Mouse (Mus musculus) spleen, adult 12 weeks (tissue): ENCODE measurements around the gene Evi5l.
"Not testable (repeated sequence)": the region's sequence is repeated elsewhere in the genome, so short reads cannot be mapped to it uniquely, and the experiment has no call there.

Experiments used
- DNase-seq: peaks from one replicate; pipeline ENCODE4 v3.0.0; 2022; ENCODE audit warnings: low spot score

Gene Evi5l

GRCm38 (mm10) chr8:4239193-4239890 is 73.0 kb downstream of the Evi5l start:
- no peak for DNase-seq

DNA sequence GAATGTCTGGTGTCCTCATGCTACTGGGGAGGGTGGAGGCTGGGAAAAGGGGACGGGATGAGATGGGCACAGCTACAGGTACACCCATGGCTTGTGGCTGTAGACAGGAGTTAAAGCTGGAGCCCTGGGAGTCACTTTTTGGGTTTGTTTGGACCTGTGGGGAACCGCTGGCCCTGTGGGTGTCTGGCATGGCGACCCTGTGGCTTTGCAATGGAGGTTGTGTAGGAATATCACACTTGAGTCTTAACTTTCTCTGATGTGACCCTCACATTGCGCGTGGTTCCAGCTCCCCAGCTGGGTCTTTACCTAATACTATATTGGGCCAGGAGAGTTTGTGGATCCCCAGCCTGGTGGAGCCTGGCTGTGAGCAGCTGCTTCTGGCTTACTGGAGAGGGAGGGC is 78.7 kb downstream of the Evi5l start:
- DNase-seq = no peak

DNA sequence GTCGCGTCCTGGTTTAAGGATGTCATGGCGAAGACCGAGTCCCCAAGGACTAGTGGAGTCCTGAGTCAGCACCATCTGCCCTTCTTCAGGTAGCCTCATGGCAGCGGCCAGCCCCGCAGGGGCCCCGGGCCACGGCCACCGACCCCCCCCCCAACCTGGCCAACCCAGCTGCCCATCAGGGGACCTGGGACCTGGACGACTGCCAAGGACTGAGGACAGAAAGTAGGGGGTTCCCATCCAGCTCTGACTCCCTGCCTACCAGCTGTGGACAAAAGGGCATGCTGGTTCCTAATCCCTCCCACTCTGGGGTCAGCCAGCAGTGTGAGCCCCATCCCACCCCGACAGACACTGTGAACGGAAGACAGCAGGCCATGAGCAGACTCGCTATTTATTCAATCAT is 79.4 kb downstream of the Evi5l start:
- no peak for DNase-seq

DNA sequence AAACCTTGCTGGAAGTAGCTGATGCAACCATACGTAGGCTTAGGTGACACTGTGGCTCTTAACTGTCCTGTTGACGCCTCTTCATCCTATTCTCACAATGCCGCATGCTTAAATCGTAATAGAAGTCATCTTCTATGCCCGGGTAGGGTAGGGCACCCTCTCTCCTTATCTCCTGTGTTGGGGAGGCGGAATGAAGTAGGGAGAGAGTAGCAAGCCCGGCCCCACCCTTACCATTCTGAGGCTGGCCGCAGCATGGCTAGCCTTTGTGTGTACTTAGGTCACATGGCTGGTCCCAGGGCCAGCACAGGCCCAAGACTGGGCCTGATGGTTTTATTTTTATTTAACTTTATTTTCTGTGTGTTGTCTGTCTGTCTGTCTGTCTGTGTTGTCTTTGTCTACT is 80.9 kb downstream of the Evi5l start:
- no peak for DNase-seq

- DNase-seq = no peak
Measured at GRCm38 (mm10) chr8:4247951-4248540, 81.7 kb downstream of the Evi5l start, which contains the start of gene Tgfbr3l. Tgfbr3l (plus strand) TSS chr8:4248214.

DNA sequence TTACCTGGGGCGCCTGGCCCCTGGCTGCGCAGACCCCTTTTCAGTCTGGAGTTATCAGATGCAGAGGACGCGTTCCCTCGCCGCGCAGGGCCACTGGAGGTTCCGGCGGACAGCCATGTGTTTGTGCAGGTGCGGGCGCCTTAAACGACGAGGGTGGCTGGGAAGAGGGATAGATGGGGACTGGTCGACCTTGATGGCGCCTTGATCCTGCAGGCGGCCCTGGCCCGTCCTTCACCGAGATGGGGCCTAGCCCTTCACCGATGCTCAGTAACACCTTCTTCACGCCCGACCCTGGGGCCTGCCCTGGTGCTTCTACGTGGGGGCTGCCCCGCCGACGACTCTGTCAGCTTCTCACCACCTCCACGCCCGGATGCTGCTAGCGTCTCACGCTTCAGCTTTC is 82.8 kb downstream of the Evi5l start:
- DNase-seq = no peak

- peak; percentile 70 for DNase-seq
Measured at GRCm38 (mm10) chr8:4250306-4250970, 84.1 kb downstream of the Evi5l start.

DNA sequence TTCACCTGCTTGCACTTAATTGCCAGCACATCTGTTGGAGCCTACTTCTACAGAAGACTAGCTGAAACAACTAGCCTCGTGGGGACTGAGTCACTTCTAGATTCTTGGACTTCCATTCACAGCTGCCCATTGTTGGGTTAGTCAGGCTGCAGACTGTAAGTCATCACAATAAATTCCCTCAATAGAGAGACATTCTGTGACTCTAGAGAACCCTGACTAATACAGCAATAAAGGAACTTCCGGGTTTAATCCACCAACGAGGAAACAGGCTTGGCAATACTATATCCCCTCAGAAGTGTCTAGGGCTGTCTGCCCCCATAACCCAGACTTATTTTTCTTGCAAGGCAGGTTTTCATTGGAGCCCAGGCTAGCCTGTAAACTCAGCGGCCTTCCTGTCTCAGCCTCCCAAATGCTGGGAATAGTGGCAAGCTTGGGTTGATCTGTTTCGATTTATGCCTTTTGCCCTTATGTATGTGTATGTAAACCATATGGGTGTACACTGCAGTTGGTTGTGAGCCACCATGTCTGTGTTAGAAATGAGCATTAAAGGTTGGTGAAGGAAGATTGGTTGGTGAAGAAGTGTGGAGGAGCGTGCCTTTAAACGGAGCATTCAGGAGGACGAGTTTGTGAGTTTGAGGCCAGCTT is 85.9 kb downstream of the Evi5l start:
- DNase-seq = no peak

DNA sequence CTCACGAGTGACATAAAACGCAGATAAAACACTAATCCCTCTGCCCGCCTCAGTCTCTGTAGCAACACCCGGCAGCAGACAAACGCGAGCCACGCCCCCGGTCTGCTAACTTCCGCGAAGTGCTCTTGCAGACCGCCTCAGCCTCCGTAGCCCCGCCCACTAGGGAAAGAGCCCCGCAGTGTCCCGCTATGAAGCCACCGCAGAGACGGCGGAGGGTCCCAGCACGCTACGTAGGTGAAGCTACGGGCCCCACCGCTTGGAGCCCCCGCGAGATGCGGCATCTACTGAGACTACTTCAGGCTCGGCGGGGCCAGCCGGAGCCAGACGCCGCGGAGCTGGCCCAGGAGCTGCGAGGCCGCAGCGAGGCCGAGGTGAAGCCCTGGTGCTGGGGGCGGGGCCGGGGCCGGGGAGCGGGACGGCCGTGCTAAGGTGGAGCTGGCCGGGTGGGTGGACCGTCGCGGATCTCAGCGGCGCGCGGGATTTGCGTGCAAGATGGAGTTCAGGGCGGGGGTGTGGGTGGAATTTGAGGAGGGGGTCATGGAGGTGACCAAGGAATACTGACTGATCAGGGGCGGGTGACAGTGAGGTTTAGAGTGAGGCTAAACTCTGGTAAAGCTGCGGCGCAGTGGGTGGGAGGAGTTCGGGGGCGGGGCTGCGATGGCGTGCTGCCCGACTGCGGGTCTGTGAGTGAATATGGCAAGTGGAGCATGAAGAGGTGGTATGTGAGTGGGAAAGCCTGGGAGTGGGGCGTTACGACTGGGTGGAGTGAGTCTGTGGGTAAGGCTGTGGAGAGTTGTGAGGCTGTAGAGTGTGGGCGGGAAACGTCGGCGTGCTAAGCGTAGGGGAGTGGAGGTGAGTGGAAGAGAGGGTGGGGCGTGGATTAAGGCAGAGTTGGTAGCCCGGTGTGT is 86.8 kb downstream of the Evi5l start, which contains the start of gene Snapc2:
TSS of gene Snapc2 (plus strand) at position 147 of the 908 bp plus-strand sequence.
- DNase-seq = peak; percentile 96

DNA sequence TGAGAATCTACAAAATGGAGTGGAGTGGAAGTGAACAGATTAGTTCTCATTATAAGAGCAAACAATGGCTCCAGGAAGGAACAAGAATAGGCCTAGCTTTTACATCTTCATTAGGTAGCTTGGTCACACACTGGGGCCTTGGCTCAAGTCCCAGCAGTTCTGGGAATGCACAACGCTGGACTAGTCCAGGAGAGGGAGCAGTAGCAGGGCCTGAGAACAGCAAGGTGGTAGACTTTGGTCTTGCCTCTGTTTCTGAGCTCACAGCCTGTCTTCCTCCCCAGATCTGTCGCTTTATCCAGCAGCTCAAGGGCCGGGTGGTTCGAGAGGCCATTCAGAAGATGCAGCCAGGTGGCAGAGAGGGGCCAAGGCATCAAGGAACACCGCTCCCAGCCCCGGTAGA is 87.6 kb downstream of the Evi5l start:
- DNase-seq = no peak

DNA sequence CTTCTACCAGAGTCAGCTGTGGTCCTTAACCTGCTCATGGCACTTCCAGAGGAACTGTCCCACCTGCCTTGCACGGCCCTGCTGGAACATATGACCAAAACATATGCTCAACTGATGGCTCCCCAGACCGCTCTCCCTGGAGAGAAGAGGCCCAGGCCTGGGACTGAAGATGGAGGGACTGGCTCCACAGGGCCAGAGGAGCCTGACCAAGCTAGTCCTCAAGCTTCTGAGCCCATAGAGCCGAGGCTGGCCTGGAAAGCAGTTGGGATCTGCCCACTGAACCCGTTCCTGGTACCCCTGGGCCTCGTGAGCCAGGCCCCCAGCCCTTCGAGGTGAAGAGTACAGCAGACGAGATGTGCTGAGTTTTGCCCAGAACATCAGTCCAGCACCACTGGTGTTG is 89.1 kb downstream of the Evi5l start:
- DNase-seq = not testable (repeated sequence)

- DNase-seq = no peak
Measured at GRCm38 (mm10) chr8:4256911-4257310, 90.5 kb downstream of the Evi5l start.

DNA sequence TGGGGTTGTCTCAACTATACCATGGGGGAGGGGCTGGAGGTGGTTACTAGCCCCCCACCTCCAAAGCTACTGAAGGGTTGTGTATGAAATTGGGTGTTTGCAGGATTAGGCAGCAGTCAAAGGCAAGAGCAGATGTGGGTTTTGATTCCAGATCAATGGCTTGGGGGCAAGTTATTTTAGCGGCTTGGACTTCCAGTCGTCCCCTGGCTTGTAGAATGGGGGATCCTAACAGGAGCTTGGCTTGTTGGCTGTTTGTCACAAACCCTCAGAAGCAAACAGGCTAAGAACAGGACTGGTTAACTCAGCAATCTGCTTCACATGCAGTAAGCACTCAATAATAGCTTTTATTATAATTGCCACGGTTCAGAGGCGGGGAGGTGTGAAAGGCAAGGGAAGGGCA is 91.0 kb downstream of the Evi5l start:
- no peak for DNase-seq

DNA sequence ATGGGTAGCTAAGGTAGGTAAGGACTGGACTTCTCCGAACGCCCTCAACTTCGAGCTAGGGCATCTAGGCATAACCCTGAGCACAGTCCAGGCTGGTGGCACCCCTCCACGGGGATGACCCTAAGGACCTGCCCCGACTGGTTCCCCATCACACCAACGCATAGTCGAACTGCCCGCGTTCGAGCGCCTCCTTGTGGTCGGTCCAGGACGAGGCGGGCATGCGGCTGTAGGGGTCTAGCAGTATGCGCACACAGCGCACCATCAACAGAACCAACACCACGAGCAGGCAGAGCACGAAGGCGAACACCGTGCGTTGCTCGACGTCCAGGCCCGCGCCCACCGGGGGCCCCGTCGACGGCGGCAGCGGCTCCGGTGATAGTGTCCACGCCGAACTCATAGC is 91.9 kb downstream of the Evi5l start:
- peak; percentile 63 for DNase-seq

DNA sequence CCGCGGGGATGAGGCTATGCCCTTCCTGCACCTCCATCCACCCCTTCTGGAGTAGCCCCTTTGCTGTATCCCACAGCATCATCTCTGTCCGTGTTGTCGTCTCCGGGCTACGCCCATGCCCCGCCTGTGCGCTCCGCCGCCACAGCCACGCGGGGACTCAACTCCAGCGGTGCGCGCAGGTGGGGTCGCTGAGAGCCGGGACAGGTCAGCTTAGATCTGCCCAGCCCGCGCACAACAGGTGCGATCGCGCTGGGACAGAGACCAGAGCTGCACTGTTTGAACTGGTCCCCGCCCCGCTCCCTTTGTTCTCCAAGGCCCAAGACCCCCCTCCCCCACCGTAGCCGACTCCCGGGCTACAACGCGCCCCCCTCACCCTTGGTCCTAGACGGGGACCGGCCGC is 92.3 kb downstream of the Evi5l start:
- peak; percentile 31 for DNase-seq

GRCm38 (mm10) chr8:4259125-4259804 is 92.9 kb downstream of the Evi5l start, which contains the start of gene Ctxn1:
Ctxn1 (minus strand) TSS chr8:4259274.
- peak; percentile 92 for DNase-seq

GRCm38 (mm10) chr8:4259805-4260170 is 93.4 kb downstream of the Evi5l start:
- no peak for DNase-seq
